Mouse (Mus musculus): ENCODE measurements at regions not wholly inside any gene's neighbourhood (a gene's known extent, or its start where the extent isn't known, plus 50 kb on each side); places are given as distances from the start of the nearest gene placed in this dataset.
A peak's percentile ranks its signal among the peaks of the same experiment; 100 is the strongest.

DNA sequence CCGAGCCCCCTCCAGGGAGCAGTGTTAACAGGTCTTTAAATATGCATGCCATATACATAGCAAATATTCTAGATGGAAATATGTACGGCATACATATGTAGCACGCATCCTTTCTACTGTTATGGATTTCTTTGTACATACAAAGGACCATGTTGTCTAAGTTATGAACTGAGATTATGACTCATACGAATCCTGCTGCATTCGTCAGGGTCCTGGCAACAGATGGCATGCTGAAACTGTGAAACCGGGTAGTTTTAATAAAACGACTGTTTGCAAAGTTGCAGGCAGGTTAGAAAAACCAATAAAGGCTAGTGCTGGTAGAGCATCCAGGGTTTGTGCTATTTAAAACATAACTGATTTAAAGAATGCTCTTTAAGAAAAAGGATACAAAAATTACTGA lies 88.8 kb upstream of the Tlk1 start:
- no peak for DNase-seq

DNA sequence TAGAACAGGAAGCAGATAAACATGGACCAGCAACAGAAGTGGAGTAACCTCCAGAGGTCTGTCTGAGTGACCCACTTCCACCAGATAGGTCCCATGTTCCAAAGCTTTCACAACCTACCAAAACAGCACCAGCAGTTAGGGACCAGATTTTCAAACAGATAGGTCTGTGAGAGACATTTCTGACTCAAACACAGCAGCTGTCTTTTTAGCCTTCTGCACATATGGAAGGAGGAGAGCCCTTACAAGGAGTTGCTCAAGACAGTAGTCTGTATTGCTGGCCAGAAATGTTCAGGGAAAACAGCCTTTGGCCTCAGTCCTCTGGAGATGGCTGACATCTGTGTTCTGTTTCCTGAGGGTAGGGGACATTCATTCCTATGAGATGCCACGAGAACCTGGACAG lies 83.9 kb upstream of the Tlk1 start:
- DNase-seq = no peak

DNA sequence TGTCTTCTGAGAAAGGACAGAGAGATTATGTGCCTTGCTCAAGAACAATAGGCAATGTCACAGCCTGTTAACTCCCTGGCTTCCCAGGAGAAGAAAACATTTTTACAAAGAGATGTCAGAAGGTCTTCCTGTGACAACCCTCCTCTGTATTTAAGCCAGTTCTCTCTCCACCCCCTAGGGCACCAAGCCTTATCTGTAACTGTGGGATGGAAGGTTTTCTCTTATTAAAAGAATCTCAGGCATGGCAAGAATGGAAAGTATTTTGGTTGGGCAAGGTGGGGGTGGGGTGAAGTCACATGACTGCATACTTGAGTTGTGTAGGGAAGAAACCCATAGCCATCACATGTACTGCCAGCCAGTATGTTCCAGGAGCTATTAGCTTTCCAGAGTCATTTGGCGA lies 83.1 kb upstream of the Tlk1 start:
- no peak for DNase-seq

DNA sequence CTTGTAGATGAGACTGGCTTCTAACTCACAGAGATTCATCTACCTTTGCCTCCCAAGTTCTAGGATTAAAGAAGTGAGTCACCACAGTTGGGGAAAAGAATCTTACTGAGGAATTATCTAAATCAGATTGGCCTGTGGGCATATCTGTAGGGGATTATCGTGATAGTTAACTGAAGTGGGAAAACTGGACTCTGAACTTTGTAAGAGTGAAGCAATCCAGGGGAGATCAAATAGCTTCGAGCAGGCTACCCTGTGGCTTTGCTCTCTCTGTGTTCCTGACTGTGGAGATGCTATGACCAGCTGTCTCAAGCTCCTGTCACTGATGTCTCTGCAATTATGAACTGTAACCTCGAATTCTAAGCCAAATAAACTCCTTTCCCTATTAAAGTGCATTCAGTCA lies 80.7 kb upstream of the Tlk1 start:
- DNase-seq = no peak

DNA sequence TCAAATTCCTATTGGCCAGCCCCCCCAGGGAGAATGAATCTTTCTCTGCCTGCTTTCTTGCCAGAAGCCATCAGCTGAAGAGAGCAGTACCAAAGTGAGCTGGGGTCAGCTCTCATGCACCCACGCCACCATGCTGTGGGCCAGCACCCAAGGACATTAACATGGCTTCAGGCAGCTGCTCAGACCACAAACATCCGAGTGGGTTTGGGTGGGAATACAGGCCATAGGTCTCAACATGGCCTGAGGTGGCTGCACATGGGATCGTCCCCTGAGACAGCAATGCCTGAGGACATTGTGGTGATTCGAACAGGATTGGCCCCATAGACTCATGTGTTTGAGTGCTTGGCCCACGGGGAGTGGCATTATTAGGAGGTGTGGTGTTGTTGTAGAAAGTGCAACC lies 78.9 kb upstream of the Tlk1 start:
- no peak for DNase-seq

DNA sequence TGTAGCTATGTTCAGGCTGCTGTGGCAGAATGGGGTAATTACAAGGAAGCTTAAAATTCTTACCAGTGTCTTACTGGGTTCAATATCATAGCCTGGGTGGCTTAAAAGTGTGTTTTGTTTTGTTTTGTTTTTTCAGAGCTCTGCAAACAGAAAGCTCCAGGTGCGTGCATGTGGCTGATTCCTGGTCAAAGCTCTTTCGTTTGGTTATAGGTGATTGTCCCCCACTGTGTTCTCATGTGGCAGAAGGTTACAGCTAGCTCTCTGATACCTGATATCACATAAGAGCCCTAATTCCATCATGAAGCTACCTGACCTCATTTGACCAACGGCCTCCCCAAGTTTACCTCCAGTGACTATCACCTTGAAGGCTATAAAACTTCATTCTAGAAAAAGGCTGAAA lies 76.7 kb upstream of the Tlk1 start:
- DNase-seq = no peak

DNA sequence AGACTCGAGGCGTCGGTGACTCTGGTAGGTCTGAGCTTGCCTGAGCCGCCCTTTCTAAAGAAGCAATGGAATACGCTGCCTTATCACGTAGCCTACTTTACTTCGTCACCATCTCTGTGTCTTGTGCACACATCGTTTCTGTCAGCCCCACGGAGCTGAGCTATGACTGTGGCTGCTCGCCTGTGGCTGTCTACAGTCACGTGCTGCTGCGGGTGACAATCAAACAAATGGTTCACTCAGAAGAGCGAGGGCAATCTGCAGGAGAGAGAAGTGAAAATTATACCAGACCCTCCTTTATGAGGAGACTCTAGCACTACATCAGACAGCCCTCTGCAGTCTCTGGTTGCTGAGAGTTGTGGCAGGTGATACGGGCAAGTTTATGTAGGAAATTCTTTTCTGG lies 76.0 kb upstream of the Tlk1 start:
- no peak for DNase-seq

DNA sequence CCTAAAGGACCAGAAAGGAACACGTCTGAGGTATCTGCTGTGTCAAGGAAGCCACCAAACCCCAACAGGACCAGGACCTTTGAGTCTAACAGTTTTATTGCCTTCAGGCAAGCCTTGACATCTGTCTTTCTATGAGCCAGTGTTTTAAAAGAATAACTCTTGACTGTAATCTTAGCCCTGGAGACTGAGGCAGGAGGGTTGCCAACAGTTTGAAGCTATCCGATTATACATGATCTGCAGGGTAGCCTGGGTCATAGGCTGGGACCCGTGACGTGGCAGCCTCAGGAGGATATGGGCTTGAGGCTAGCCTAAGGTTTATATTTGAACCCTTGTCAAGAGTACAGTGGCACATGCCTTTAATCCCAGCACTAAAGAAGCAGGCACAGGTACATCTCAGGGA lies 73.5 kb upstream of the Tlk1 start:
- DNase-seq = no peak

DNA sequence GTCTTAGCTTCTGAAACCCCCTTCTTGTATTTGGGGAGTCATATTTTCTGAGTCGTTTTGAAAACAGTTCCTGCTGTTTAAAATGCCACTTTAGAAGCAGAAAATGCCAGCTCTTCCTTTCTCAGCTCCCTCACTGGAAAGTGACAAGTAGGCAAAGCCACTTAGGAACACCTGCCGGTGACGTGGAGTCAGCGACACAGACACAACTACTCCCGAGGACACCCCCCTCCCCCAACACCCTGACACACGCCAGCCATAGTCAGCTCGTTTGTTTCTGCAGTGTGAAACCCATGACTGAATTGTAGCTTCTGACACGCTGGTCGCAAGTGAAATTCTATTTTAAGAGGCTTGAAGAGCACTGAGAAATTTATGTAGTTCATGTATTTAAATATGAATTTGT lies 72.9 kb upstream of the Tlk1 start:
- DNase-seq = no peak

DNA sequence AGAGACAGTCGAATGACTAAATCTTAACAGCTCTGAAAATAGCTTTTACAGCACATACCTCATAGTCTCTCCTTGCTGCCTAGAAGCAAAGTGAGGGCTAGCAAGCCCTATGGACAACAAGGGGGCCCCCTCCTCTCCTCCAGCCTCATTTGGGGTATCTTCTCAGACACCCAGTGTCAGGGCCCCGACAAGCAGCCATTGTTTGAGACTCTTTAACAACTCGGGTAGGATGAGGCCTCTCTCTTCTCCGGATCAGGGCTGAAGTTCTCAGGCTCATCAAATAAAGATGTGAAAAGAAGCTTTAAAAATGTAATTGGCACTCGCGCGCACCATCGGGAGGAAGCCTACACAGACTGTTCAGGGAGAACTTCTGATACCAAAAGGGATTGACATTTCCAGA lies 71.8 kb upstream of the Tlk1 start:
- no peak for DNase-seq

DNA sequence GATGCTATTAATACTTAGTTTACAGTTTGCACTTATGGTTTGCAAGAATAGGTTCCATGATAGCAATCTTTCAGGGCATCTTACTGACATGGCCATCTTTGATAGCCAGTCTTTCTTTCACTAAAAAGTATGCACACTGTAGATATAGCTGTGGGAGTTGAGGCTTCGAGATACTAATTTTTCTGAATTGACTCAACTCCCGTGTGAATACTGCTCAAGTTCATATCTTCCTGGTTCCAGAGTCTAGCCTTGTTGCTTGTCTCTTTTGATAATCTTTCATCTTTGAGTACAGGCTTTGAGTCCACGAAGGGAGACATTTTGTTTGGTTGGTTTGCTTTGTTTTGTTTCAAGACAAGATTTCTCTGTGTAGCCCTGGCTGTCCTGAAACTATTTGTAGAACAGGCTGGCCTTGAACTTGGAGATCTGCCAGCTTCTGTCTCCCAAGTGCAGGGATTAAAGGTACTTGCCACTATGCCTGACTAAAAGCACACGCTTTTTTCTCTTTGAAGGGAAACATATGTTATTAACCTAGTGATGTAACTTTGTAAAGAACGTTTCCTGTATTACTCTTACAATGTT lies 64.1 kb upstream of the Tlk1 start:
- peak; percentile 21 to 45 for DNase-seq

DNA sequence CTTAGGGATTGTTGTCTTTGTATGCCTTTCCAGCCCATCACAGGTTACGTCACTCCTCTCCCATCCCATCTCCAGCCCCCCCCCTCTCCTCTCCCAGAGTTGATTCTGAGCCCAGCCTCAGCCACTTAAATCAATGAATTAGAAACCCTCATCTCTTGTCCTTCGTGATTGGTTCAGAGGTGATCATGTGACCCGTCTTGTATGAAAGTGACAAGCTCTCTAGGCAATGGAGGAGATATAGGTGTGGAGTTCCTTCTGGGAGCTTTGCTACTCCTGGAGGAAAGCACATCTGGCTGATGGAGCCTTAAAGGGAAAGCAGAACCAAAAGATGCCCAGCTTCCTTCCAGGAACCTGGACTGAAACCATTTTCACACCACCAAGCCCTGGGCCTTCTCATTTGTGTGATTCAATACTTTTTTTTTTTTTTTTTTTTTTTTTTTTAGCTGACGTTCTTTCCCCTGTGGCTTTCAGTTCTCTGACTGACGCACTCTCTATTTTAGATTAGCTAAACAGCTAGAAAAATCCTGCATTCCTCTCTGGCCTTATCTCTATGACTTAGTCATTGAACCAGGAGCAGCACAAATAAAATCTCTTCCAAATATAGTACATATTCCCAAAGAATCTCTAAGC lies 63.4 kb upstream of the Tlk1 start:
- DNase-seq = no peak

DNA sequence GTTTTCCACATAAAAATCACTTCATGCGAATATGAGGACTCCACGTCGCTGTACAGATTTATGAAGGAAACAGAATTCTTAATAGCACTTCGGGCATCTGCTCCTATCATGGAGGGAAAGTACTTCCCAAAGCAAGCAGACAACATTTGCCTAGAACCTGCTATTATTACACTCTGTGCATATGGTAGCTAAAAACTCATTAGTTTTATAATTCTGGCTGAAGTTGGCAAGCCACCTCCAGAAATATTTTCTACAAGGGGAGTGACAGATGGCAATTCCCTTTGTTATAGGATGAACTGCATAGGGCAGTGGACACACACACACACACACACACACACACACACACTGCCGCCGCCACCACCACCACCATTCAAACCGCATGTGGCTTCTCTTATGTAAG lies 61.3 kb upstream of the Tlk1 start:
- peak; percentile 27 to 39 for DNase-seq

DNA sequence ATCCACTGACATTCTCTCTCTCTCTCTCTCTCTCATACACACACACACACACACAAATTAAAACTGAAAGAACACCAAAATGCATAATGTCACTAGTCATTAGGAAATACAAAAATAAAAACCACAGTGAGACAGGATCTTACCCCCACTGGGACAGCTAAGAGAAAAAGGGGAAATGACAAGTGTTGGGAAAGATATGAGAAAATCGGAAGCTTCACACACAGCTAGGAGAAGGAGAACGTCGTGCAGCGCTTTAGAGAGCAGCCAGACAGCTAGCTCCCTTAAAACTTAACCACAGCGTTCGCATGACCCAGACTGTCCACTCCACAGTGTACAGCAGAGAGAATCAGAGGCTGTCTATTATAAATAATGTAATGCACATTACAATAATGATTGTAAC lies 60.1 kb upstream of the Tlk1 start:
- DNase-seq = no peak

DNA sequence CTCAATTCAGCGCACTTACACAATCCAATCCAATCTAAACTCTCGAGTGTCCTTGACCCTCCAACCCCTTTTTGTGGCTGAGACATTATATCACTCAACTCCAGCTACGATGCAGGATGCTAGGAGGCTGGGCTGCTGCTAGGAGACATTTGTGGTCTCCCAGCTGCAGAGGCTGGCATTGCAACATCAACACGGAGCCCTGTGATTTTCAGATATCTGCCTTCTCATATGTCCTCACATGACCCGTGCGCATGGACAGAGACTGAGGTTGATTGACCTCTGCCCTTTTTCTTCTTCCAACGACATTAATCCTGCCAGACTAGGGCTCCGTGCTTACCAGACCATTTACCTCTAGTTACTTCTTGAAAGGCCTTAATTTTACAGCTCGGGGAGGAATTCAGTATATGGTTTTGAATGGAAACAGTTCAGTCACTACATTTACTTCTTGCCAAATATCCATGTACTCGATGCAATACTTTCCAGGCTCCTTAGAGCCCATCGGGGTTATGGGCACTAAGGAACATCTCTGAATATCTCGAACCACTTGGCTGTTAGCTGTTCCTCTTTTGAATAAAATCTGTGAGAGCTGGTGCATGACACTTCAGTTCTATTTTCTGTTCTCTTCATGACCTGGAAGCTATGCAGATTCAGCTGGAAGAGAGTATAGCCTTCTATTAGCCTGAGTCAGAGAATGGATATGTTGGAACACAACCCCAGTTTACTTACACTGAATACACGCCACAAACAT lies 52.0 kb upstream of the Tlk1 start:
- no peak for DNase-seq

DNA sequence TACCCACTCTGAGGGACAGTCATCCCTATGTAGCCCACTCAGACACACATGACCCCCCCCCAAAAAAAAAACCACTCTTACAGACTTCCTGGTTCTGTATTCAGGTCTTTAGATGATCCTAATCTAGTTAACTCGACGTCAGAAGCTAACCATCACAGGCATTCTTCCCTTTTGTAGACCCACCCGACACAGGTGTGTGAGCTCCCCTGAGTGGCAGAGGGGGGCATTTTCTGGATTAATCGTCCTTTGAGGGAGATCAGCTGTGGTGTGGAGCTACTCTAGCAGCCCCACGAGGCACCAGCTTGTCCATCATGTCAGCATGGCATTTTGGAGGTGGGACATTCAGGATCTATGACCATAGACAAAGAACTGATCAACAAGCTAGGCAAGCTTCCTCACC lies 50.7 kb upstream of the Tlk1 start:
- DNase-seq = no peak

Data from cerebellum, postnatal 10 days (tissue).